Mouse (Mus musculus) gastrocnemius, adult 2 months (tissue): ENCODE measurements at regions not wholly inside any gene's neighbourhood (a gene's known extent, or its start where the extent isn't known, plus 50 kb on each side); places are given as distances from the start of the nearest gene placed in this dataset.

ENCODE experiments used
- DNase-seq: peaks from one replicate; pipeline ENCODE4 v3.0.0; 2022
- H3K27ac ChIP-seq: fragments of 200-600 bp; 2 replicates; pipeline ENCODE4 v1.8.1; 2022; ENCODE audit warnings: mild to moderate bottlenecking
- H3K4me3 ChIP-seq: fragments of 200-600 bp; 2 replicates; pipeline ENCODE4 v1.8.1; 2022; ENCODE audit warnings: mild to moderate bottlenecking, moderate library complexity
- CTCF ChIP-seq: fragments of 200-600 bp; IDR thresholded peaks from 2 replicates; pipeline ENCODE4 v1.8.1; 2022; ENCODE audit warnings: antibody characterized with exemption, mild to moderate bottlenecking, moderate library complexity
- intact Hi-C: fragments of 180-260 bp; cut with DNase I; formaldehyde crosslinking; loops from one replicate; pipeline ENCODE4 v1.15.1; 2025

- no peak overlapping the region for H3K4me3 ChIP-seq
- H3K27ac ChIP-seq, result no peak overlapping the region
- intact Hi-C loops, result no loop called here
- no peak for DNase-seq
- no peak for TF ChIP-seq CTCF
These were observed 168.6 kb upstream of the Pld5 start for GRCm38 (mm10) chr1:176443712-176444111.

- intact Hi-C loops, result no loop called here
- no peak overlapping the region for H3K27ac ChIP-seq
- no peak for TF ChIP-seq CTCF
- no peak for DNase-seq
- no peak overlapping the region for H3K4me3 ChIP-seq
These were observed 165.1 kb upstream of the Pld5 start for GRCm38 (mm10) chr1:176440254-176440653.

GRCm38 (mm10) chr1:176427835-176428234 lies 152.7 kb upstream of the Pld5 start:
- intact Hi-C loops, result loop anchor here (10.0 kb wide), 1 partner anchor 203 kb away; no protein-coding TSS in a partner anchor
- Histone ChIP-seq H3K4me3 (no peak overlapping the region), H3K27ac (peak overlapping the region; percentile 83)
- no peak for TF ChIP-seq CTCF
- peak; percentile 87 for DNase-seq

GRCm38 (mm10) chr1:176427046-176427445 lies 151.9 kb upstream of the Pld5 start:
- Histone ChIP-seq H3K27ac (peak overlapping the region; percentile 83), H3K4me3 (no peak overlapping the region)
- TF ChIP-seq CTCF, result no peak
- intact Hi-C loops, result loop anchor here (10.0 kb wide), 1 partner anchor 202 kb away; no protein-coding TSS in a partner anchor
- DNase-seq, result peak; percentile 83

- no peak overlapping the region for H3K4me3 ChIP-seq
- no peak for DNase-seq
- H3K27ac ChIP-seq, result no peak overlapping the region
- intact Hi-C loops, result no loop called here
- TF ChIP-seq CTCF, result no peak
These were observed 142.1 kb upstream of the Pld5 start for GRCm38 (mm10) chr1:176417251-176417650.

GRCm38 (mm10) chr1:176404128-176404527 lies 129.0 kb upstream of the Pld5 start:
- no peak for TF ChIP-seq CTCF
- Histone ChIP-seq H3K27ac (no peak overlapping the region), H3K4me3 (no peak overlapping the region)
- no peak for DNase-seq
- intact Hi-C loops, result no loop called here

GRCm38 (mm10) chr1:176379645-176380044 lies 104.5 kb upstream of the Pld5 start:
- DNase-seq, result no peak
- H3K27ac ChIP-seq, result no peak overlapping the region
- intact Hi-C loops, result no loop called here
- no peak for TF ChIP-seq CTCF
- H3K4me3 ChIP-seq, result no peak overlapping the region

- no peak for DNase-seq
- Histone ChIP-seq H3K27ac (no peak overlapping the region), H3K4me3 (no peak overlapping the region)
- intact Hi-C loops, result no loop called here
- TF ChIP-seq CTCF, result no peak
These were observed 91.8 kb upstream of the Pld5 start for GRCm38 (mm10) chr1:176366900-176367299.

- no peak for DNase-seq
- intact Hi-C loops, result no loop called here
- no peak for TF ChIP-seq CTCF
- Histone ChIP-seq H3K27ac (no peak overlapping the region), H3K4me3 (no peak overlapping the region)
These were observed 85.8 kb upstream of the Pld5 start for GRCm38 (mm10) chr1:176360957-176361356.

- intact Hi-C loops, result no loop called here
- no peak for TF ChIP-seq CTCF
- no peak overlapping the region for H3K4me3 ChIP-seq
These were observed 85.0 kb upstream of the Pld5 start for GRCm38 (mm10) chr1:176359992-176360724.

GRCm38 (mm10) chr1:176355342-176355741 lies 80.2 kb upstream of the Pld5 start:
- TF ChIP-seq CTCF, result no peak
- intact Hi-C loops, result no loop called here
- no peak for DNase-seq
- H3K27ac ChIP-seq, result no peak overlapping the region
- no peak overlapping the region for H3K4me3 ChIP-seq

More at GRCm38 (mm10) chr1:176359992-176360724, 85.0 kb upstream of the Pld5 start:
- no peak overlapping the region for H3K27ac ChIP-seq
- no peak for DNase-seq

GRCm38 (mm10) chr1:176354898-176355297 lies 79.8 kb upstream of the Pld5 start:
- TF ChIP-seq CTCF, result no peak
- H3K27ac ChIP-seq, result no peak overlapping the region
- H3K4me3 ChIP-seq, result no peak overlapping the region
- intact Hi-C loops, result no loop called here
- DNase-seq, result no peak

- no peak overlapping the region for H3K4me3 ChIP-seq
- no peak for TF ChIP-seq CTCF
- intact Hi-C loops, result no loop called here
- H3K27ac ChIP-seq, result no peak overlapping the region
- DNase-seq, result no peak
These were observed 77.6 kb upstream of the Pld5 start for GRCm38 (mm10) chr1:176352706-176353105.

- no peak for TF ChIP-seq CTCF
- Histone ChIP-seq H3K4me3 (no peak overlapping the region), H3K27ac (no peak overlapping the region)
- intact Hi-C loops, result no loop called here
- DNase-seq, result no peak
These were observed 74.9 kb upstream of the Pld5 start for GRCm38 (mm10) chr1:176349909-176350495.
